Mouse (Mus musculus) limb, embryonic 11.5 days (tissue): ENCODE measurements at regions not wholly inside any gene's neighbourhood (a gene's known extent, or its start where the extent isn't known, plus 50 kb on each side); places are given as distances from the start of the nearest gene placed in this dataset.

Source experiments
- ATAC-seq: fragments of 200-750 bp; cut with Nextera tagmentation; 2 replicates; pipeline ENCODE4 v1.8.0; 2017; ENCODE audit warnings: low read depth; ENCODE audit not compliant: insufficient number of reproducible peaks, low FRiP score, low TSS enrichment
- DNase-seq: peaks from one replicate; pipeline ENCODE4 v3.0.0-alpha.2; 2015; ENCODE audit warnings: low spot score
- H3K27ac ChIP-seq: fragments of 300-500 bp; sonication (generic); replicated peaks from 2 replicates; pipeline ENCODE4 v1.5.1; 2014; ENCODE audit warnings: low read depth, mild to moderate bottlenecking, low read length
- H3K27me3 ChIP-seq: fragments of 300-500 bp; sonication (generic); 2 replicates; pipeline ENCODE4 v1.6.1; 2014; ENCODE audit warnings: mild to moderate bottlenecking, low read length, mixed read lengths; ENCODE audit not compliant: control insufficient read depth, insufficient read depth
- H3K36me3 ChIP-seq: fragments of 300-500 bp; sonication (generic); 2 replicates; pipeline ENCODE4 v1.6.1; 2014; ENCODE audit warnings: mild to moderate bottlenecking, low read length, moderate library complexity, mixed read lengths; ENCODE audit not compliant: control insufficient read depth, insufficient read depth
- H3K4me1 ChIP-seq: fragments of 300-500 bp; sonication (generic); 2 replicates; pipeline ENCODE4 v1.6.1; 2014; ENCODE audit warnings: low read length, mixed read lengths; ENCODE audit not compliant: control insufficient read depth, insufficient read depth
- H3K4me2 ChIP-seq: fragments of 300-500 bp; sonication (generic); 2 replicates; pipeline ENCODE4 v1.6.1; 2014; ENCODE audit warnings: low read depth, mild to moderate bottlenecking, moderate library complexity; ENCODE audit not compliant: severe bottlenecking
- H3K4me3 ChIP-seq: fragments of 300-500 bp; sonication (generic); 2 replicates; pipeline ENCODE4 v1.5.1; 2014; ENCODE audit warnings: low read depth, low read length
- H3K9ac ChIP-seq: fragments of 300-500 bp; sonication (generic); 2 replicates; pipeline ENCODE4 v1.6.1; 2014; ENCODE audit warnings: mild to moderate bottlenecking, low read length
- H3K9me3 ChIP-seq: fragments of 300-500 bp; sonication (generic); 2 replicates; pipeline ENCODE4 v1.6.1; 2016; ENCODE audit warnings: low read length; ENCODE audit not compliant: control insufficient read depth
- WGBS: fragments of 180-500 bp; shearing (Covaris S2); extraction: QIAGEN DNeasy Blood & Tissue Kit; methylation state at CpG from one replicate; pipeline ENCODE4 v1.1.7; 2014; 5-methylcytosine and 5-hydroxymethylcytosine counted together

- DNase-seq (no peak), ATAC-seq (no peak)
- no peaks in the 10 kb centered on the region for H3K4me1 ChIP-seq
- no peak overlapping the region for H3K4me3 ChIP-seq
- H3K9me3 ChIP-seq = no peaks in the 10 kb centered on the region
- no peak overlapping the region for H3K9ac ChIP-seq
- no peak overlapping the region for H3K27ac ChIP-seq
- no peaks in the 10 kb centered on the region for H3K36me3 ChIP-seq
- WGBS = 81% methylated on average over 1 of the region's 1 CpGs
- H3K4me2 ChIP-seq = no peak overlapping the region
- H3K27me3 ChIP-seq = no peaks in the 10 kb centered on the region
Observed at GRCm38 (mm10) chr12:65674916-65675660, 449.8 kb downstream of the Wdr20rt start.

DNA sequence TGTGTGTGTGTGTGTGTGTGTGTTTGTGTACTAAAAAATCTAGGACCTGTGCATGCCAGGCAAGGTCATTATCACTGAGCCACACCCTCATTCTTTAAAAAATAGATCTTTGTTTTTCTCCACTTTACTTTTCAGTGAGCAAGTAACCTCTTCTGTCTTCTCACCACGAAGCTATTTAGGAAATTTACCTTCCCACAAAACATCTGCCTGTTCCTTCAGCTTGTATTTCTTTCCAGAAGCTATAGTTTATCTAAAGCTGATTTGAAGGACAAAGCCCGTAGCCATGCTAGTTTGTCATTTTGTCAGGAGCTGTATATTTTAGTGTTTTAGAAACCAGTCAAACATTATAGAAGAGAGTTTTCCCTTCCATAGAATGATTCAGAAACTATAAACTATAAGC is 455.0 kb downstream of the Wdr20rt start:
- WGBS = 69% methylated on average over 2 of the region's 2 CpGs
- Histone ChIP-seq H3K9me3 (no peaks in the 10 kb centered on the region), H3K4me2 (no peak overlapping the region), H3K9ac (no peak overlapping the region), H3K27ac (no peak overlapping the region), H3K36me3 (no peaks in the 10 kb centered on the region), H3K4me3 (no peak overlapping the region), H3K27me3 (no peaks in the 10 kb centered on the region), H3K4me1 (no peaks in the 10 kb centered on the region)
- no peak for DNase-seq
- no peak for ATAC-seq

DNA sequence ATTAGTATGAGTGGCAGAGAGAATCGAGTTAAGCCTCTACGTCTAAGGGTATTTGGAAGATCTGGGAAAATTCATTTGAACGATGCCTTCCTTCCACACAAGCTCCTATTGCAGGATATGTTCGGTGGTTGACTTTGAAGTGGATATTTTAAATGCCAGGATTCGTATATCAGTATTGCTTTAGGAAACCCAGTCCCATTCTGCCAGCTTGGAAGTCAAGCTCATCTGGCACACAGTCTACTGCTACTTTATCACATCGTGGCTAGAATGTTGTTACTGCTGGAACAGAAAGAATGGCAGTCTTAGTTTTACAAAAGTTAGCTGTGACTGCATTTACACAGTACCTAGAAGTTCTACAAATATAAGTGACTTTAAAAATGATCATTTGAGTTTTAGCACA is 456.5 kb downstream of the Wdr20rt start:
- Histone ChIP-seq H3K4me3 (no peak overlapping the region), H3K9ac (no peak overlapping the region), H3K9me3 (no peaks in the 10 kb centered on the region), H3K4me1 (no peaks in the 10 kb centered on the region), H3K27ac (no peak overlapping the region), H3K27me3 (no peaks in the 10 kb centered on the region), H3K4me2 (no peak overlapping the region), H3K36me3 (no peaks in the 10 kb centered on the region)
- DNase-seq = no peak
- ATAC-seq = no peak
- 86% methylated on average over 6 of the region's 6 CpGs for WGBS

GRCm38 (mm10) chr12:65704985-65705384 is 479.7 kb downstream of the Wdr20rt start:
- Histone ChIP-seq H3K9me3 (no peaks in the 10 kb centered on the region), H3K27me3 (no peaks in the 10 kb centered on the region), H3K4me2 (no peak overlapping the region), H3K4me3 (no peak overlapping the region), H3K4me1 (no peaks in the 10 kb centered on the region), H3K27ac (no peak overlapping the region), H3K36me3 (no peaks in the 10 kb centered on the region), H3K9ac (no peak overlapping the region)
- no peak for DNase-seq
- 67% methylated on average over 1 of the region's 1 CpGs for WGBS
- no peak for ATAC-seq

GRCm38 (mm10) chr12:65712304-65712703 is 487.0 kb downstream of the Wdr20rt start:
- DNase-seq (no peak), ATAC-seq (no peak)
- H3K36me3 ChIP-seq = no peaks in the 10 kb centered on the region
- WGBS = 85% methylated on average over 2 of the region's 2 CpGs
- H3K4me2 ChIP-seq = no peak overlapping the region
- H3K27me3 ChIP-seq = no peaks in the 10 kb centered on the region
- H3K27ac ChIP-seq = no peak overlapping the region
- H3K9me3 ChIP-seq = no peaks in the 10 kb centered on the region
- H3K9ac ChIP-seq = no peak overlapping the region
- H3K4me1 ChIP-seq = no peaks in the 10 kb centered on the region
- H3K4me3 ChIP-seq = no peak overlapping the region
